Mouse (Mus musculus): ENCODE measurements around the gene Tnni2.

Gene Tnni2

GRCm38 (mm10) chr7:142487341-142487859, 45.8 kb downstream of the Tnni2 start:
- DNase-seq = peak; percentile 16

GRCm38 (mm10) chr7:142488053-142488452, 46.4 kb downstream of the Tnni2 start:
- no peak for DNase-seq

DNA sequence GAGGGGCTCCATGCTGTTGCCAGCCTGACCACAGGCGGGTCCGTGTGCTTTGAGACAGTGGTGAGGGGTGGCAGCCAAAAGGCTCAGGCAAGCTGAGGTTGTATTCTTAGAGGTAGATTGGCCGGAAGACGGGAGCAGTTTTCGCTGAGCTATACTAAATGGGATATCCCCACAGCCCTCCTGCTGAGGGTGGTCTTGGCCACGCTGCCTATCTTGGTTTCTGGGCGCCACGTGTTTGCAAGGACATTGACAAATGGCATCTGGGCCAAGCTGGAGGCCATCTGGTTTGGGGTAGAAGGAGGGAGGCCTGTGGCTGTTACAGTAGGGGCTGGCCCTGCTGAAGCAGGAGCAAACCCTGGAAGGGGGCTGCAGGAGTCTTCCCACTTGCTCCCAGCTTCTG, 51.9 kb downstream of the Tnni2 start:
- no peak for DNase-seq

All from kidney, adult 11 months (tissue).